Mouse (Mus musculus) erythroblast, adult 5-6 weeks (primary cell): Measurements from ENCODE around the gene Ssbp4. TPM values are rescaled to one million over a fixed set of nuclear protein-coding genes. Genes with fewer than 3 reads are reported as not detected.
"Not testable (repeated sequence)": the region's sequence is repeated elsewhere in the genome, so short reads cannot be mapped to it uniquely, and the experiment has no call there.

ENCODE experiments used
- ATAC-seq: replicated peaks from 2 replicates; pipeline ENCODE4 v1.8.0; 2016; ENCODE audit warnings: moderate number of reproducible peaks, mild to moderate bottlenecking, moderate TSS enrichment, inconsistent platforms; ENCODE audit not compliant: poor library complexity, low FRiP score, severe bottlenecking
- total RNA-seq, 2 experiments: library from RNA; stranded (forward) in 1 of 2; stranded (reverse) in 1 of 2; fragments of 150-400 nt in 1 of 2; fragments of 200-764, 138-1000 nt in 1 of 2; gene quantifications; 2 replicates each; pipeline versions ENCODE4 v1.2.3 to v1.2.4; 2015 to 2017; ENCODE audit warnings: low replicate concordance in 2 of 2

The Ssbp4 gene
- total RNA-seq, 2 experiments from 2014 or later: 6.3 TPM

DNA sequence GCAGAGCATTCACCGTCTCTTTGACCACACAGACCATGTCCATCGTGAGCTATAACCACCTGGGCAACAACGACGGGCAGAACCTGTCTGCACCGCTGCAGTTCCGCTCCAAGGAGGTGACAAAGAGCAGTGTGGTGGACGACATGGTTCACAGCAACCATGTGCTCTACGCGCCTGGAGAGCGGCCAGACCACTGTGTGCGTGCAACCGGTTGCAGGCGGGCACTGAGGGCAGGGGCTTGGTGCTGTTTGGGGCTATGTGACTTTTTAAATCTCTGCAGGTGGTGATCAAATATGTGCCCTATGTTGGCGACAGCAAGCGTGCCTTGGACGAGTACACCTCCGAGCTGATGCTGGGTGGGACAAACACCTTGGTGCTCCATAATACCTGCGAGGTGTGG, 12.5 kb downstream of the Ssbp4 start:
- no peak for ATAC-seq

- no peak for ATAC-seq
These were observed 12.9 kb downstream of the Ssbp4 start for GRCm38 (mm10) chr8:70595811-70596210.

GRCm38 (mm10) chr8:70594621-70595564, 13.8 kb downstream of the Ssbp4 start:
- ATAC-seq: peak; percentile 4; the same call in 1 of the 2 replicates

GRCm38 (mm10) chr8:70593961-70594609, 14.6 kb downstream of the Ssbp4 start, which contains the start of gene Isyna1:
Isyna1 (plus strand) TSS chr8:70594373.
- peak; percentile 54 for ATAC-seq

DNA sequence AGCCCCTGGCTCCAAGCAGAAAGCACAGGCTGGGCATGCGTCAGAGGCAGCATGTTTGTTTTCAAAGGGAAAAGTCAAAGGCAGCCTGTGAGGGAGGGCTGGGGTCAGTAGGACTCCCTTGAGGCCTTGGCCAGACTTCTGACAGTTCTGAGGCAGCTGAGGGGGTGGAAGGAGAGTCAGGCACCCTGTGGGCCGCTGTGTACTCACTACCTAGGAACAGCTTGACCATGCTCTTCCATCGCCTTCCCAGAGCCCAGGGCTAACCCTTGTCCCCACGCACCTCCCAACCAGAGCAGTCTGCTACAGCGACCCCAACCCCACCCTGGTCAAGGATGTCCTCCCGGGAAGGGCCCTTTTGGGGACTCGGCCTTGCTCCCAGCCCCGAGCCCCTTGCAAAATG, 15.5 kb downstream of the Ssbp4 start:
- no peak for ATAC-seq

GRCm38 (mm10) chr8:70591569-70591968, 17.1 kb downstream of the Ssbp4 start:
- ATAC-seq: no peak

GRCm38 (mm10) chr8:70587955-70588354, 20.7 kb downstream of the Ssbp4 start:
- ATAC-seq: not testable (repeated sequence)

GRCm38 (mm10) chr8:70585258-70585652, 23.4 kb downstream of the Ssbp4 start:
- peak; percentile 73 for ATAC-seq

GRCm38 (mm10) chr8:70584606-70585257, 23.9 kb downstream of the Ssbp4 start:
- ATAC-seq: peak; percentile 22; the same call in 1 of the 2 replicates

GRCm38 (mm10) chr8:70583476-70584387, 24.9 kb downstream of the Ssbp4 start:
- no peak for ATAC-seq

DNA sequence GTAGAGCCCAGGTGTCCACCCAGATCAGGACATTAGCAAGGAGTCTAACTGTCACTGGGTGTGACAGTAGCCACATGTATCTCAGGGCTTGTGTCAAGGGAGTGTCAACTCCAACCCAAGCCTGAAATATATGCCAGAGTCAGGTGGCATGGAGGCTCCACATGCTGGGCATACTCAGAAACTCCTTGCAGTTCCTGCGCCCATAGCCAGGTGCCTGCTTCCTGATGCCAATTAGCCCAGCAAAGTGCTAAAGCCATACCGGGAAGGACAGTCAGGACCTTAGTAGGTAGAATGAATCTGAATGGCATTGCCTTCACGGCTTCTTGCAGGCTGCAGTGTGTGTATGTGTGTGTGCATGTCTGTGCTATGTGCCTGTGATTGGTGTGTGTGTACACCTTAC, 31.5 kb downstream of the Ssbp4 start:
- ATAC-seq: no peak

- no peak for ATAC-seq
These were observed 33.8 kb downstream of the Ssbp4 start for GRCm38 (mm10) chr8:70574915-70575314.

DNA sequence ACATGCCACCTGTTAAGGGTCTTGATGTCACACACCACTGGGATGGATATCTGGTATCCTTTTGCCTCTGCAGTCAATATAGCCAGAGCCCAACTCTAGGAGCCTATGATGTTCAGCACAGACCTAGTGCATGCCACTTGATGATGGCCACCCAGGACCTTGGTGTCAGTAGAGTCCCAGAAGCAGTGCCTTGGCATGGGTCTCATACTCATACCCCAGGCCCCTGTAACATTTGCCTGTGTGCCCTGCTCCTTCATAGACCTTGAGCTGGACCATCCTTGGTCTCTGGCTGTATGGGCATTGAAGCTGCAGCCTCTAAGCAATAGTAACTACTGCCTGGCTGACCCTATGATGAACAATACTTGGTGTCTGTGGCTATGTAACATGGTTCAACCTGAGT, 34.4 kb downstream of the Ssbp4 start:
- ATAC-seq: no peak

DNA sequence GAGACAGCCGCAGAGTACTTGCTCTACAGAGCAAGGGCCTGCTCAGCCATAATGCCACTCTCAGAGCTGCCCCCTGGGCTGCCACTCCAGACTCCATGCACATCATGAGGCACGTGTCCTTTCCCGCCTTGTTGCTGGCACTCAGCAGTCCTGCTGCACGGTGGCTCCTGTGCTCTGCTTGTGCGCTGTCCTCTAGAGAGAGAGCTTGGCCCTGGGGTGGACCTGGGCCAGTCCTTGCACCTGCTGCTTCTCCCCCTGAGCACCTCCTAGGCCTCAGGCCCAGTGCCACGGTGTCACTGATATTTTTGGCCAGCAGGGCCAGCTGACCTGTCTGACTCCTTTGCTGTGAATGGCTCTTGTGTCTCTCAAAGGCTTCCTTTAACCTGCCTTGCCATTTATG, 37.7 kb downstream of the Ssbp4 start:
- no peak for ATAC-seq

DNA sequence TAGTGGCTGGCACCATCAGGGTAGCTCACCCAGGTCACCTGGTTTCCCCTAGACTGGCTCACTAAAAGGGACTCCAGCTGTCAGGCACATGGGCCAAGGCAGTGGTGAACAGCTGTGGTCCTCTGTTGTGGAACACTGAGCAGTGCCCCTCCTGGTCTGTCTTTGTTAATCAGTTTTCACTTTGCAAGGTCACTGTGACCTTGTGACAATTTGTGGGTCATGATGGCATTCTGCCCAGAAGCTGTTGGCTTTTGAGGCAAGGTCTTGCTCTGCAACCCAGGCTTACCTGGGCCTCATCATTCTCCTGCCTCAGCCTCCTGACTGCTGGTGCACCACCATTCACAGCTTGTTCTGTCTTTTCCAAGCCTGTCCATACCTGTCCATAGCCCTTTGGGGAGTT, 38.3 kb downstream of the Ssbp4 start:
- no peak for ATAC-seq

- ATAC-seq: peak; percentile 65
These were observed 43.1 kb downstream of the Ssbp4 start for GRCm38 (mm10) chr8:70565561-70565960.

GRCm38 (mm10) chr8:70564696-70565235, 43.9 kb downstream of the Ssbp4 start:
- no peak for ATAC-seq

DNA sequence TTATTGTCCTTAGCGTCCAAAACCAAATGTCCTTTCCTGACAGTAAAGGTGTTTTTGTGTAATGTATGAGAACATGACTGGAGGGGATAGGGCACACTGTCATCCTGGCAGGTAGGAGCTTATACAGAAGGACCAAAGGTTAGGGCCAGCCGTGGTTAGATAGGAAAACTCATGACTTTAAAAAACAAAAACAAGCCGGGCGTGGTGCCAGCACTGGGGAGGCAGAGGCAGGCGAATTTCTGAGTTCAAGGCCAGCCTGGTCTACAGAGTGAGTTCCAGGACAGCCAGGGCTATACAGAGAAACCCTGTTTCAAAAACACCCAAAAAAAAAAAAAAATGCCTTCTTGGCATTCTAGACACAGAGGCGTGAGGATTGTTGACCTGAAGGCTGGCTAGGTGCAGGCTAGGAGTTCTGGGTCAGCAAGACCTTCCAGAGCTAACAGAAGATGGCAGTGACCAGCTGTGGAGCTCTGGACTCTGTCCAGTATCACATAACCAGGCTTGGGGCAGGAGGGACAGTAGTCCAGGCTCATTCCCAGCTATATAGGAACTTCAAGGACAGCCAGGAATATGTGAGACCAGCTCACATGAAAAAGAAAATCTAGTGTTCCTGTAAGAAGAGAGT, 44.8 kb downstream of the Ssbp4 start:
- no peak for ATAC-seq

DNA sequence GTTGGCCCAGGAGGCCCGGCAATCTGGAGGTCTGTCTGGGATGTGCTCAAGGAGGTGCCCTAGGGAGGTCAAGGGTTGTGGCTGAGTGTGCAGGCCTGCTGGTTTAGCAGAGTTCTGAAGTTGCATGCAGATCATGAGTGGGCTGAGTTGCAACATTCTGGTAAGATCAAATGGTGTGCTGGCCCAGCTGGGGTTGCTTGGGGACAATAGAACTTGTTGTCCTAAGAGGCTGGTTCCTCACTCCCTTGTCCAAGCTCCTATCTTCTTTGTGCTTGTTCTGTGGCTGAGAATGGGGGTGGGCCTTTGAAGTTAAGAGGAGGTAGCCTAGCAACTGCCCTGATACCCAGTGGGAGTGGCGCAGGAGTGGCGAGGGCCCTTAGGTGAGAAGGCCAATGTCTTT, 45.9 kb downstream of the Ssbp4 start:
- no peak for ATAC-seq
